Mouse (Mus musculus): ENCODE results near the gene Ppfibp2. TPM values are rescaled to one million over a fixed set of nuclear protein-coding genes. Genes with fewer than 3 reads are reported as not detected.

The Ppfibp2 gene
- polyA plus RNA-seq, 1 experiment: 0.01 TPM

- no peaks in the 10 kb centered on the region for H3K4me1 ChIP-seq (ENCODE audit: control insufficient read depth)
- no peaks in the 10 kb centered on the region for H3K9me3 ChIP-seq (ENCODE audit: control insufficient read depth, low read length)
- TF ChIP-seq GATA1 (IDR thresholded peaks at IDR 0.05; ENCODE audit: low read length): no peak
- TF ChIP-seq TAL1 (IDR thresholded peaks at IDR 0.05; ENCODE audit: low read length): no peak
- no peaks in the 10 kb centered on the region; the same call in 1 of the 2 replicates for H3K36me3 ChIP-seq (ENCODE audit: control insufficient read depth)
- H3K27me3 ChIP-seq (ENCODE audit: control insufficient read depth): no peaks in the 10 kb centered on the region
- H3K4me3 ChIP-seq (replicated peaks): no peak overlapping the region
Measured at GRCm38 (mm10) chr7:107700646-107701045, 105.6 kb downstream of the Ppfibp2 start.

- no peaks in the 10 kb centered on the region for H3K4me1 ChIP-seq (ENCODE audit: control insufficient read depth)
- TF ChIP-seq TAL1 (IDR thresholded peaks at IDR 0.05; ENCODE audit: low read length) (no peak), GATA1 (IDR thresholded peaks at IDR 0.05; ENCODE audit: low read length) (no peak)
- no peaks in the 10 kb centered on the region for H3K27me3 ChIP-seq (ENCODE audit: control insufficient read depth)
- no peak overlapping the region for H3K4me3 ChIP-seq (replicated peaks)
- H3K9me3 ChIP-seq (ENCODE audit: control insufficient read depth, low read length): no peaks in the 10 kb centered on the region
- H3K36me3 ChIP-seq (ENCODE audit: control insufficient read depth): no peaks in the 10 kb centered on the region; the same call in 1 of the 2 replicates
Measured at GRCm38 (mm10) chr7:107702461-107703380, 107.7 kb downstream of the Ppfibp2 start.

- TF ChIP-seq TAL1 (IDR thresholded peaks at IDR 0.05; ENCODE audit: low read length) (no peak), GATA1 (IDR thresholded peaks at IDR 0.05; ENCODE audit: low read length) (no peak)
- Histone ChIP-seq H3K4me1 (ENCODE audit: control insufficient read depth) (peaks cover 2% of the 10 kb centered on the region; the same call in 1 of the 2 replicates), H3K27me3 (ENCODE audit: control insufficient read depth) (no peaks in the 10 kb centered on the region), H3K36me3 (ENCODE audit: control insufficient read depth) (no peaks in the 10 kb centered on the region; the same call in 1 of the 2 replicates), H3K9me3 (ENCODE audit: control insufficient read depth, low read length) (no peaks in the 10 kb centered on the region), H3K4me3 (replicated peaks) (no peak overlapping the region)
Measured at GRCm38 (mm10) chr7:107705941-107706340, 110.9 kb downstream of the Ppfibp2 start.

GRCm38 (mm10) chr7:107707650-107708049 is 112.6 kb downstream of the Ppfibp2 start:
- no peaks in the 10 kb centered on the region for H3K9me3 ChIP-seq (ENCODE audit: control insufficient read depth, low read length)
- H3K4me3 ChIP-seq (replicated peaks): no peak overlapping the region
- no peaks in the 10 kb centered on the region for H3K27me3 ChIP-seq (ENCODE audit: control insufficient read depth)
- H3K36me3 ChIP-seq (ENCODE audit: control insufficient read depth): no peaks in the 10 kb centered on the region; the same call in 1 of the 2 replicates
- peaks cover 2% of the 10 kb centered on the region; the same call in 1 of the 2 replicates for H3K4me1 ChIP-seq (ENCODE audit: control insufficient read depth)
- TF ChIP-seq GATA1 (IDR thresholded peaks at IDR 0.05; ENCODE audit: low read length) (no peak), TAL1 (IDR thresholded peaks at IDR 0.05; ENCODE audit: low read length) (no peak)

GRCm38 (mm10) chr7:107708491-107709112 is 113.6 kb downstream of the Ppfibp2 start:
- no peak overlapping the region for H3K4me3 ChIP-seq (replicated peaks)
- TF ChIP-seq TAL1 (IDR thresholded peaks at IDR 0.05; ENCODE audit: low read length) (no peak), GATA1 (IDR thresholded peaks at IDR 0.05; ENCODE audit: low read length) (no peak)
- H3K9me3 ChIP-seq (ENCODE audit: control insufficient read depth, low read length): no peaks in the 10 kb centered on the region
- H3K4me1 ChIP-seq (ENCODE audit: control insufficient read depth): peaks cover 2% of the 10 kb centered on the region; the same call in 1 of the 2 replicates
- no peaks in the 10 kb centered on the region; the same call in 1 of the 2 replicates for H3K36me3 ChIP-seq (ENCODE audit: control insufficient read depth)
- no peaks in the 10 kb centered on the region for H3K27me3 ChIP-seq (ENCODE audit: control insufficient read depth)

- H3K27me3 ChIP-seq (ENCODE audit: control insufficient read depth): no peaks in the 10 kb centered on the region
- H3K4me3 ChIP-seq (replicated peaks): no peak overlapping the region
- H3K36me3 ChIP-seq (ENCODE audit: control insufficient read depth): no peaks in the 10 kb centered on the region
- TF ChIP-seq TAL1 (IDR thresholded peaks at IDR 0.05; ENCODE audit: low read length) (no peak), GATA1 (IDR thresholded peaks at IDR 0.05; ENCODE audit: low read length) (no peak)
- H3K9me3 ChIP-seq (ENCODE audit: control insufficient read depth, low read length): no peaks in the 10 kb centered on the region
- peaks cover 2% of the 10 kb centered on the region; the same call in 1 of the 2 replicates for H3K4me1 ChIP-seq (ENCODE audit: control insufficient read depth)
Measured at GRCm38 (mm10) chr7:107712743-107713142, 117.7 kb downstream of the Ppfibp2 start.

- Histone ChIP-seq H3K9me3 (ENCODE audit: control insufficient read depth, low read length) (no peaks in the 10 kb centered on the region), H3K4me1 (ENCODE audit: control insufficient read depth) (no peaks in the 10 kb centered on the region), H3K4me3 (replicated peaks) (no peak overlapping the region), H3K27me3 (ENCODE audit: control insufficient read depth) (no peaks in the 10 kb centered on the region), H3K36me3 (ENCODE audit: control insufficient read depth) (no peaks in the 10 kb centered on the region)
- TF ChIP-seq GATA1 (IDR thresholded peaks at IDR 0.05; ENCODE audit: low read length) (no peak), TAL1 (IDR thresholded peaks at IDR 0.05; ENCODE audit: low read length) (no peak)
Measured at GRCm38 (mm10) chr7:107714067-107714466, 119.1 kb downstream of the Ppfibp2 start.

GRCm38 (mm10) chr7:107720771-107721170 is 125.8 kb downstream of the Ppfibp2 start:
- peaks cover 3% of the 10 kb centered on the region for H3K9me3 ChIP-seq (ENCODE audit: control insufficient read depth, low read length)
- TF ChIP-seq GATA1 (IDR thresholded peaks at IDR 0.05; ENCODE audit: low read length) (no peak), TAL1 (IDR thresholded peaks at IDR 0.05; ENCODE audit: low read length) (no peak)

GRCm38 (mm10) chr7:107722536-107722935 is 127.5 kb downstream of the Ppfibp2 start:
- Histone ChIP-seq H3K36me3 (ENCODE audit: control insufficient read depth) (no peaks in the 10 kb centered on the region; the same call in 1 of the 2 replicates), H3K9me3 (ENCODE audit: control insufficient read depth, low read length) (peaks cover 3% of the 10 kb centered on the region), H3K4me1 (ENCODE audit: control insufficient read depth) (no peaks in the 10 kb centered on the region), H3K27me3 (ENCODE audit: control insufficient read depth) (no peaks in the 10 kb centered on the region), H3K4me3 (replicated peaks) (no peak overlapping the region)
- TF ChIP-seq GATA1 (IDR thresholded peaks at IDR 0.05; ENCODE audit: low read length) (no peak), TAL1 (IDR thresholded peaks at IDR 0.05; ENCODE audit: low read length) (no peak)

More at GRCm38 (mm10) chr7:107720771-107721170, 125.8 kb downstream of the Ppfibp2 start:
- Histone ChIP-seq H3K4me3 (replicated peaks) (no peak overlapping the region), H3K4me1 (ENCODE audit: control insufficient read depth) (no peaks in the 10 kb centered on the region), H3K27me3 (ENCODE audit: control insufficient read depth) (no peaks in the 10 kb centered on the region), H3K36me3 (ENCODE audit: control insufficient read depth) (no peaks in the 10 kb centered on the region; the same call in 1 of the 2 replicates)

Measured in erythroblast, embryonic 14.5 days (primary cell).